Mouse (Mus musculus) midbrain, embryonic 10.5 days (tissue): ENCODE results near the gene Actl6b. TPM values are rescaled to one million over a fixed set of nuclear protein-coding genes. Genes with fewer than 3 reads are reported as not detected.
A peak's percentile ranks its signal among the peaks of the same experiment; 100 is the strongest.

Experiments
- DNase-seq: peaks from one replicate; pipeline ENCODE4 v3.0.0-alpha.2; 2017; ENCODE audit warnings: low spot score
- H3K27ac ChIP-seq: fragments of 300-500 bp; sonication (generic); replicated peaks from 2 replicates; pipeline ENCODE4 v1.5.1; 2016; ENCODE audit warnings: mild to moderate bottlenecking
- H3K27me3 ChIP-seq: fragments of 300-500 bp; sonication (generic); 2 replicates; pipeline ENCODE4 v1.6.1; 2016; ENCODE audit warnings: low read depth, mild to moderate bottlenecking; ENCODE audit not compliant: poor library complexity, severe bottlenecking
- H3K36me3 ChIP-seq: fragments of 300-500 bp; sonication (generic); 2 replicates; pipeline ENCODE4 v1.6.1; 2016; ENCODE audit warnings: mild to moderate bottlenecking, moderate library complexity
- H3K4me1 ChIP-seq: fragments of 300-500 bp; sonication (generic); 2 replicates; pipeline ENCODE4 v1.6.1; 2016
- H3K4me3 ChIP-seq: fragments of 300-500 bp; sonication (generic); 2 replicates; pipeline ENCODE4 v1.5.1; 2016; ENCODE audit warnings: mild to moderate bottlenecking, moderate library complexity
- H3K9me3 ChIP-seq: fragments of 300-500 bp; sonication (generic); replicated peaks from 2 replicates; pipeline ENCODE4 v1.6.1; 2016; ENCODE audit warnings: mild to moderate bottlenecking
- WGBS: fragments of 180-500 bp; shearing (Covaris S2); methylation state at CpG from one replicate; pipeline ENCODE4 v1.1.7; 2016; 5-methylcytosine and 5-hydroxymethylcytosine counted together
- polyA plus RNA-seq: library from polyadenylated mRNA; unstranded; fragments of >200 nt; fragmentation: Nextera tagmentation; extraction: Ambion mirVana; gene quantifications from 2 replicates; pipeline ENCODE4 v1.2.1, GENCODE M21; 2016

Actl6b gene
- polyA plus RNA-seq, 1 experiment from 2014 or later, result 9.4 TPM

GRCm38 (mm10) chr5:137531414-137532130 is 21.7 kb upstream of the Actl6b start:
- Histone ChIP-seq H3K4me3 (peak overlapping the region; percentile 95), H3K27me3 (no peaks in the 10 kb centered on the region), H3K9me3 (no peaks in the 10 kb centered on the region), H3K36me3 (peaks cover 41% of the 10 kb centered on the region), H3K27ac (peak overlapping the region; percentile 99), H3K4me1 (peaks cover 59% of the 10 kb centered on the region)
- 0% methylated on average over 51 of the region's 51 CpGs for WGBS
- DNase-seq, result peak; percentile 94

DNA sequence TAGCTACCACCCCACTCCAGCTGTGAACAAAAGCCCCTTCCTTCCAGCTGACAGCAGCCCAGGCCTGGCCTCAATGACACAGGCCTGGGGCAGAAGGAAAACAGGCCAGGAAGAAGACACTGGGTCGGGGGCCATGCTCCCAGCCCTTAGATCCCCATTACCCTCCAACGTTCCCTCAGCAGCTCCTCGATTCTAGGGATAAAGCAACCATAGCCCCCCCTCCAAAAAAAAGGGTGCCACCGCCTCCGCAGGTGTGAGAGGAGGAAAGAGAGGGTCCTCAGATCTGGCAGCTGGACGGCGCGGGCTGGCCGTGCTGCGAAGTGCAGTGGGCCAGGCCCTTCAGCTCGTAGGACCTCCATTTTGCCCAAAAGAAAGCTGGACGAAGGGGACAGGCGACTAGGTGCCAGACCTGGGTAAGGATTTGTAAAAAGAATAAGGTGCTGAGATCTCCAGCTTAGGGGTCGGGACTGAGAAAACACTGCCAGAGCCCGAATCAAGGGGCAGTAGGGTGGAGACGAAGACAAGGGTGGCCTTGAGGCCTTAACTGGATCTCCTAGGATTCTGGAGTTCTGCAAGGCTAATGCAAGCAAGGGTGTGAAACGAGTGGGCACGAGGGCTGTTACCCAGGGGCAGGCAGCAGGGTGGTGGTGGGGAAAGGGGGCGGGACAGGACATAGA is 21.0 kb upstream of the Actl6b start:
- Histone ChIP-seq H3K4me3 (peak overlapping the region; percentile 95), H3K27ac (peak overlapping the region; percentile 99), H3K36me3 (peaks cover 34% of the 10 kb centered on the region), H3K9me3 (no peaks in the 10 kb centered on the region), H3K27me3 (no peaks in the 10 kb centered on the region), H3K4me1 (peaks cover 52% of the 10 kb centered on the region)
- peak; percentile 60 for DNase-seq
- under 1% methylated on average over 19 of the region's 19 CpGs for WGBS

DNA sequence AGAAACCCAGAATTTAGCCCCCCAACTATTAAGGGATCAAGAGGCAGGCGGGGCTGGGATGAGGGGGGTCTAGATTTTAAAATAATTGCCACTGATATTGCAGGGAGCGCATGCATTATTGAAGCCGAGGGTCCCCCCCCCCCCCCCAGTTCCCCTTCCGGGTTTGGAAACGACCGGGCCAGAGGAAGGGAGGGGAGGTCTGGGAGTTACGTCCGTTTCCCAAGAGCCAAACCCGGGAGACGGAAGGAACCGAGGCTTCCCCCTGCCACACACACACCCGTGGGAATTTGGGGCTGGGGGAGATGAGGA is 20.6 kb upstream of the Actl6b start:
- Histone ChIP-seq H3K4me3 (peak overlapping the region; percentile 95), H3K27ac (peak overlapping the region; percentile 99), H3K4me1 (peaks cover 50% of the 10 kb centered on the region), H3K27me3 (no peaks in the 10 kb centered on the region), H3K36me3 (peaks cover 29% of the 10 kb centered on the region), H3K9me3 (no peaks in the 10 kb centered on the region)
- no peak for DNase-seq
- WGBS, result 0% methylated on average over 10 of the region's 12 CpGs

GRCm38 (mm10) chr5:137533117-137533827 is 20.0 kb upstream of the Actl6b start, which contains the start of the genes Epo and Gnb2:
TSS of gene Epo (minus strand) at chr5:137533242.
TSS of gene Gnb2 (minus strand) at chr5:137533510.
- Histone ChIP-seq H3K4me1 (peaks cover 47% of the 10 kb centered on the region), H3K4me3 (peak within 1 kb of the TSS; percentile 95), H3K27ac (peak within 1 kb of the TSS; percentile 99), H3K9me3 (no peaks in the 10 kb centered on the region), H3K36me3 (peaks cover 24% of the 10 kb centered on the region), H3K27me3 (no peaks in the 10 kb centered on the region)
- DNase-seq, result peak; percentile 97
- under 1% methylated on average over 40 of the region's 40 CpGs for WGBS

- WGBS, result 97% methylated on average over 3 of the region's 3 CpGs
- H3K36me3 ChIP-seq, result peaks cover 9% of the 10 kb centered on the region
- H3K27ac ChIP-seq, result no peak overlapping the region
- H3K4me1 ChIP-seq, result peaks cover 33% of the 10 kb centered on the region
- H3K4me3 ChIP-seq, result no peak overlapping the region
- H3K27me3 ChIP-seq, result no peaks in the 10 kb centered on the region
- DNase-seq, result no peak
- H3K9me3 ChIP-seq, result no peaks in the 10 kb centered on the region
These were observed 18.6 kb upstream of the Actl6b start for GRCm38 (mm10) chr5:137534762-137535161.

- 86% methylated on average over 9 of the region's 9 CpGs for WGBS
- Histone ChIP-seq H3K27ac (no peak overlapping the region), H3K27me3 (no peaks in the 10 kb centered on the region), H3K36me3 (peaks cover 3% of the 10 kb centered on the region; the same call in 1 of the 2 replicates), H3K4me1 (peaks cover 27% of the 10 kb centered on the region), H3K4me3 (no peak overlapping the region), H3K9me3 (no peaks in the 10 kb centered on the region)
- no peak for DNase-seq
These were observed 18.0 kb upstream of the Actl6b start for GRCm38 (mm10) chr5:137535318-137535717.

GRCm38 (mm10) chr5:137537461-137537860 is 15.9 kb upstream of the Actl6b start:
- 62% methylated on average over 4 of the region's 4 CpGs for WGBS
- no peak for DNase-seq
- Histone ChIP-seq H3K27me3 (no peaks in the 10 kb centered on the region), H3K4me3 (no peak overlapping the region), H3K27ac (no peak overlapping the region), H3K9me3 (no peaks in the 10 kb centered on the region), H3K4me1 (peaks cover 12% of the 10 kb centered on the region), H3K36me3 (no peaks in the 10 kb centered on the region)

DNA sequence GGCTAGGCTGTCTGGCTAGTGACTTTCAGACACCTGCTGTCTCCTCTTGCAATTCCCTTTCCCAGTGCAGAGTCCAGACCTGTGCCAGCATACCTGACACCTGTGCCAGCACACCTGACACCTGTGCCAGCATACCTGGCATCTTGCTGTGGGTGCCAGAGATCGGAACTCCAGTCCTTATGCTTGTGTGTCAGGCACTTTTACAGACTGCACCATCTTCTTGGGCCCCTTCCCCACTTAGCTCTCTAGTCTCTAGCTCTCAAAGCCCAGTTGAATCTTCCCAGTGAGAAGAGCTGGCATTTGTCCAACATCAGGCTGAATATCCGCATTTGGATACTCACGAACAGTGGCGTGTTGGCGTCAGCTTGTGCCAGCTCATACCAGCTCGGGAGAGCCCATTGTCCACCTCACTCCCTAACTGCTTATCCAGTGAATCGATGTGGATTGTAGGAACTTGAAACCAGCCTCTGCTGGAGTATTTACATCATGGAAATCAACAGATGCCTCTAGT is 14.0 kb upstream of the Actl6b start:
- no peak overlapping the region for H3K4me3 ChIP-seq
- no peak overlapping the region for H3K27ac ChIP-seq
- H3K27me3 ChIP-seq, result no peaks in the 10 kb centered on the region
- no peak for DNase-seq
- no peaks in the 10 kb centered on the region for H3K36me3 ChIP-seq
- no peaks in the 10 kb centered on the region for H3K9me3 ChIP-seq
- peaks cover 5% of the 10 kb centered on the region; the same call in 1 of the 2 replicates for H3K4me1 ChIP-seq
- WGBS, result 80% methylated on average over 7 of the region's 7 CpGs

DNA sequence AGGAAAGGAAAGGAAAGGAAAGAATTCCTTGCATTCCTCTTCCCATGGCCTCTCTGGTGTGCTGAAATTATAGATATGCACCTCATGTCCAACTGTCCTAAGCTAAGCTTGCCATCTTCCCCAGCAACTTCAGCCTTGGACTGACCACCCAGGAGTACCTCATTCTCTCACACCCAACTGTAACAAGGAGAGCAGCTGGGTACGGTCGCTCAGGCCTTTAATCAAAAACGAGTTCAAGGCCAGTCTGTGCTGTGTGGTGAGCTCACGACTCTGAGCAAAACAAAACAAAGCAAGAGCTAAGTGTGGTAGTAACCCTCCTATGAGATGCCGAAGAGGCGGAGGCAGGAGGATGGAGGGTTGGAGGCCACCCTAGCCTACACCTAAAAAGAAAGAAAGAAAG is 12.3 kb upstream of the Actl6b start:
- WGBS, result 83% methylated on average over 6 of the region's 6 CpGs
- Histone ChIP-seq H3K9me3 (no peaks in the 10 kb centered on the region), H3K4me3 (no peak overlapping the region), H3K36me3 (no peaks in the 10 kb centered on the region), H3K4me1 (peaks cover 5% of the 10 kb centered on the region; the same call in 1 of the 2 replicates), H3K27ac (no peak overlapping the region), H3K27me3 (no peaks in the 10 kb centered on the region)
- no peak for DNase-seq

- Histone ChIP-seq H3K4me3 (no peak overlapping the region), H3K9me3 (no peaks in the 10 kb centered on the region), H3K27ac (no peak overlapping the region), H3K4me1 (peaks cover 5% of the 10 kb centered on the region; the same call in 1 of the 2 replicates), H3K36me3 (no peaks in the 10 kb centered on the region), H3K27me3 (no peaks in the 10 kb centered on the region)
- WGBS, result 81% methylated on average over 5 of the region's 5 CpGs
- DNase-seq, result no peak
These were observed 11.4 kb upstream of the Actl6b start for GRCm38 (mm10) chr5:137541768-137542540.

DNA sequence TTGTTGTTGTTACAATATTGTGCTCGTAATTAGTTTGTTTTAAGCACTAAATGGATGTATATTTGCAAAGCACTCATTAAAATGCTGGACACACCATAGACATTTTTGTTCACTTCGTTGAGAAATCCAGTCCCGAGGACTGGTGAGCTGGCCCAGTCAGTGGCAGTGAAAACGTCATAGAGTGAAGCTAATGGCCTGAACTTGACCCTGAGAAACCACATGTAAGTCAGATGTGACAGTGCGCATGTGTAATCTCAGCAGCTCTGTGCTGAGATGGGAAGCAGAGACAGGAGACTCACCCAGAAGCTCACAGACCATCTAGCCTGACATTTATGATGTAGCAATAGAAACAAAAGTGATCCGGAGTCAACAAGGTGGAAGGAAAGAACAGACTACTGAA is 8.4 kb upstream of the Actl6b start:
- WGBS, result 81% methylated on average over 6 of the region's 6 CpGs

GRCm38 (mm10) chr5:137545596-137545995 is 7.7 kb upstream of the Actl6b start:
- no peaks in the 10 kb centered on the region for H3K36me3 ChIP-seq
- no peaks in the 10 kb centered on the region for H3K9me3 ChIP-seq
- WGBS, result 75% methylated on average over 4 of the region's 4 CpGs
- H3K27ac ChIP-seq, result no peak overlapping the region
- no peaks in the 10 kb centered on the region for H3K27me3 ChIP-seq
- H3K4me1 ChIP-seq, result no peaks in the 10 kb centered on the region
- no peak for DNase-seq
- no peak overlapping the region for H3K4me3 ChIP-seq

More for the DNA sequence above, 8.4 kb upstream of the Actl6b start:
- Histone ChIP-seq H3K9me3 (no peaks in the 10 kb centered on the region), H3K27me3 (no peaks in the 10 kb centered on the region), H3K4me3 (no peak overlapping the region), H3K4me1 (no peaks in the 10 kb centered on the region), H3K27ac (no peak overlapping the region), H3K36me3 (no peaks in the 10 kb centered on the region)
- DNase-seq, result no peak
